Mouse (Mus musculus) layer of hippocampus, postnatal 25 days (tissue): ENCODE results near the gene Syngr2. TPM values are rescaled to one million over a fixed set of nuclear protein-coding genes. Genes with fewer than 3 reads are reported as not detected.
"Not testable (repeated sequence)": the region's sequence is repeated elsewhere in the genome, so short reads cannot be mapped to it uniquely, and the experiment has no call there.

ENCODE experiments used
- DNase-seq, 2 experiments: peaks; one replicate each; pipeline ENCODE4 v3.0.0; 2022; ENCODE audit warnings: mixed read lengths in 2 of 2, low spot score in 1 of 2; ENCODE audit errors: extremely low spot score in 1 of 2
- total RNA-seq, 2 experiments: library from RNA; stranded (reverse); gene quantifications; 2 replicates each; pipeline ENCODE4 v1.2.3; 2021

Gene Syngr2
- total RNA-seq, 2 experiments from 2014 or later = 10.8 to 11.1 TPM

DNA sequence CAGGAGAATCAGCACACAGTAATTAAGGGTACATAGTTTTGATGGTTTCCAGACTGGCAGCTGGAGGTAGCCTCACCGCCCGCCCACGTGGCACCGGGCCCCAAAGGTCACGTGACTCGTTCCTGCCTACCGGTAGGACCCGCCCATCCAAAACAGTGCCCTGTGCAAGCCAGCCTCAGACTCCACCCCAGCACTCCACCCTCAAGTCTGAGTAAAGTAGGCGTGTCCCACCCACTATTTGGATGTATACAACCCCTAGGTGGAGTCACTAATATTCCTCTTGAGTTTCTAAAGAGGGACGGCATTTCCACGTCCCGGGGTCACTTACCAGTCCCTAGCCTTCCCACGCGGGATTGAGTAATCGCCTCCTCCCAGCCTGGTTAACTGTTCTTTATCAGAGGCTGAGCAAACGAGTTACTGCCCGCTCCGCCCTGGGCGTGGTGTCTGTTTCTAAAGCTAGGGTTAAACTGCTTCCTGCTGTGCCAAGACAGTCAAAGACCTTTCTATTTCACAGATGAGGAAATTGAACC is 28.8 kb upstream of the Syngr2 start:
- DNase-seq = no peak

DNA sequence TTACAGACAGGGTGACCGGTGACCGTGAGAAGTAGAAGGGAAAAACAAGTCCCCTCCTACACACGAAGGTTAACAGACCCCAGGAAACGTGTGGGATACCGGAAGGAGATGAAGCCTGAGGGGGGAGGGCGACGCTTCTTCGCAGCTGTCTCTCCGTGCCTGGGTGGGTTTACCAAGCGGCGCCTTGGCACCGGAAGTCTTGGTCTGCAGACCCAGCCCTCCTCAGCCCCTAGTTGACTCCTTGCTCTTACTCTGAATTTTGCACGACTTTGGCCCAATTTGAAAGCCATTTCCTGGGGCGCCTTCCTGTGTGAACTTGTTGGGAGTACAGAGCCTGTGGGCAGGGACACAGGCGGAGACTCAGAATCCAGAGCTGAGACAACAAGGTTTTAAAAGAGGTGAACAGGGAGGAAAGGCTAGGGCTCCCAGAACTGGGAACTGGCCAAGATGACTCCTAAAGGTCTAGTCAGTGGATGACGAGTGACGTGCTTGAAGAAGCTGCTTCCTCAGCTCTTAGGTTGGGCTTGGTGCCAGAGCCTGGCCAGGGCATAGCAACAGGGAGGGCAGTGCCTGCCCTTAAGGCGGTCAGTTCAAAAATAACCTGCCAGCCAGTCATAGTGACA is 28.2 kb upstream of the Syngr2 start:
- no peak for DNase-seq

DNA sequence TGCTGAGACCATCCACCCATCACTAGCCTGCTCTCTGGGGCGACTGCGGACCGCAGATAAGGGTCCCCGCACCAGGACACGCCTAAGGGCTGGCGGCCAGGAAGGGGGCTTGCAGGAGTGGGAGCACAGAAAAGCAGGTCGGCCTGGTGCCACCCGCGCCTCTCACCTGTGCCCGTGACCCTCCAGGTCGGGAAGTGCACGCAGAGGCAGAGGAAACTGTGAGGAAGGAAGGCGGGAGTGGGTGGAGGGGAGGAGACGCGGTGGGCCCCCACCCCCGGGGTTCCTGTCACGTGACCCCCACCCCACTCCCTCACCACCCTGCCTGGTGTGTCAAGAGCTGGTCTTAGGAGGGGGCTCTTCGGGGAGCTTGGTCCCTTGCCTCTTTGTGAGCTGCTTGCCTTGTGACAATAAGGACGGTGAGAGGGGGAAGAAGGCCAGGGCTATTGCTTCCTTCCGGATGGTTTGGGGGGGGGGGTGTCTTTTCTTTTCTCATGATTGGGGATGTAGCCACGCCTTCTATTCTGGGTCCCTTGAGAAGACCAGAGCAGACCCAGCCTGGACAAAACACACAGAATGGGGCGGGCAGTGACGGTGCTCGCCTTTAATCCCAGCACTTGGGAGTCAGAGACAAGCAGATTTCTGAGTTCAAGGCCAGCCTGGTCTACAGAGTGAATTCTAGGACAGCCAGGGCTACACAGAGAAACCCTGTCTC is 27.3 kb upstream of the Syngr2 start, which contains the start of the genes Tmc8 and Tmc6:
Gene Tmc8 (plus strand): TSS at position 84 of the 712 bp plus-strand sequence.
Gene Tmc6 (minus strand): TSS at position 206 of the 712 bp plus-strand sequence.
- no peak for DNase-seq

DNA sequence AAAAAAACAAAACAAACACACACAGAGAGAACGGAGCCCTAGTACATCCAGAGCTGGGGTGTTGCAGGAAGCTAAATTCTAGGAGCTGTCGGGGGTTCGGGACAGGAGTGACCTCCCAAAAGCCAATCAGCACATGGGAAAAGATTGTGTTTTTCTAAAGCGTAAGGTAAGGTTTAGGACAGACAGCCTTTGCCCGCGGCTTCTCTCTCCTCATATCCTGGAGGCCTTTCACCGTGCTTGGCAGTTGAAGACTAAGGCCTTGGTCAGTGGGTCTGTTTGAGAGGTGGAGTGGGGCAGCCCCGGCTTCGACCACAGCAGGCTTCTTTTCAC is 26.8 kb upstream of the Syngr2 start:
- no peak for DNase-seq

DNA sequence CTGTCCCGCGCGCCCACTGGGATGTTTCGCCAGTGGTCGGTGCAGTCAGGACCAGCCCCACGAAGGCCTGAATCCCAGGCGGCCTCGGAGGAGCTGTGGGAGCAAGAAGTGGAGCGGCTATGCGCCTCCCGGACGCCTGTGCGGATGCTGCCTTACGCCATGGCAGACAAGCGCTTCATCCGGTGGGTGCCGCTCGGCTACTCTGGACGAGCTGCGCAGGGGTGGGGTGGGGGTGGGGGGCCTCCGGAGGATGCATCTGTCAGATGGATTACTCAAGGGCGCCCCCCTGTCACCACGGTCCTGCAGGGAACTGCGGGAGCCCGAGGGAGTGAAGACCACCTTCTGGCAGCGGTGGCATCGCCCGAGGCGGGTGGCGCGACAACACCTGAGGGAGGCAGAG is 26.4 kb upstream of the Syngr2 start:
- peak; percentile 34 to 65 for DNase-seq

DNA sequence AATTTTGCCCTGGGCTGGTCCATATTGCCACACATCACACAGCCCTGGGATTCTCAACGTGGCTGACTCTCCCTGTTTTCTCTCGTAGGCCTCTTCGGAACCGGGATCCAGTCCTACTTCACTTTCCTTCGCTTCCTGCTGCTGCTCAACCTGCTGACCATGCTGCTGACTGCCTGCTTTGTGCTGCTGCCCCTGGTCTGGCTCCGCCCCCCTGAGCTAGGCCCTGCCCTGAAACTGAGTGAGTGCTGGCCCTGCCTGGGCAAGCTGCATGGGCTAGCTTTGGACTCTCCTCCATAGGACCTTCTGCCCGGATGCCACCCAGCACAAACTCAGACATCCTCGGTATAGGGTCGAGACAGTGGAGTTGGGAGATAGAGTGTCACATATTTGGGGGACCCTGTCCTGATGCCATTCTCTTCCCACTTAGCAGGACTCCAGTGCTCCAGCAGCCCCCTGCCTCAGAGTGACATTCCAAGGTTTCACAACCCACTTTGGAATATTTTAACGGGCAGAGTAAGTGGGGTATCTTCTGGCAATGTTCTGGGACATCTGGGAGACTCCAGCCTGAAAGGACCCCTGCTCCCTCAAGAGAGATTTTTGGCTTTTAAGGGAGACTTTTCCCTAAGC is 25.7 kb upstream of the Syngr2 start:
- DNase-seq = no peak

DNA sequence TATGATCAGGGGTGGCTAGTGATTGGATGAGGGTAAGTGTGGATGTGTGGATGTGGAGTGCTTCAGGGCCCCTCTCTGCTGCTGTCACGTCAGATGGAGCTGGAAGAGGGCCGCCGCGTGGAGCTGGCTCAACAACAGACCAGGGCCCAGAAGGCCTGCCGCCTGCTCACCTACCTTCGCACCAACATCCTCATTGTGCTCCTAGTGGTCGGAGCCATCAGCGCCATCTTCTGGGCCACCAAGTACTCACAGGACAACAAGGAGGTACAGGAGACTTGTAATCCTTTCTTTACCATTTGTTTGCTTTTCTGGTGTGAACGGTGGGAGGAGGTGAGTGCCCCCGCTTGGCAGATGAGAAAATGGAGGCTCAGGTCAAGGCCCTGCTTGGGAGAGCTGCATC is 23.2 kb upstream of the Syngr2 start:
- DNase-seq = peak in 1 of 2 experiments; percentile 61

DNA sequence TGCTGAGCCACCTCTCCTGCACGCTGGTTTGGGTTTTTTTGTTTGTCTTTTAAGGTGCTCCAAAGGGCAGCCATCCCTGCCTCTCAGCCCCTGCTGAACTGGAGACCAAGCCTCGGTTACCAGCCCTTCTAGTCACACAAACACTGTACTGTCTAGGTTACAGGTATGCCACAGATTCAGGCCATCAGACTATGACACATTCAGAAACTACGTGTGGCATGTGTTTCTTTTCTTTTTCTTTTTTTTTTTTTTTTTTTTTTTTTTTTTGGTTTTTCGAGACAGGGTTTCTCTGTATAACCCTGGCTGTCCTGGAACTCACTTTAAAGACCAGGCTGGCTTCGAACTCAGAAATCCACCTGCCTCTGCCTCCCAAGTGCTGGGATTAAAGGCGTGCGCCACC is 21.0 kb upstream of the Syngr2 start:
- DNase-seq = not testable (repeated sequence)

DNA sequence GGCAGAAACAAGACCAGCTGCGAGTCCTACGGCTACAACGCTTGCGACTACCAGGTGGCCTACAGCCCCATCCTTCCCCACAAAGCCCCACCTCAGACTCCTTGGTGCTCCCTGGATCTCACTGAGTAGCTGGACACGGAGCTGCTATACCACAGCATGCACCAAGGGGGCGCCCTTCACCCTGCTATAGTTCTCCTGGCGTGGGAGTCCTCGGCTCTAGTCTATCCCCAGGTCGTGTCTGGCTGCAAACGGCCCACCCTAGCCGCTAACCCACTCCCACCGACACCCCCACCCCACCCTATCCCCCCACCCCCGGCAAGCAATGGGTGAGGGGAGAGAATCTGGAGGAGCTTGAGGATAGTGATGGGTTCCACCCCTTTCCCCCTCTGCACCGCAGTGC is 19.2 kb upstream of the Syngr2 start:
- peak; percentile 36 to 77 for DNase-seq

DNA sequence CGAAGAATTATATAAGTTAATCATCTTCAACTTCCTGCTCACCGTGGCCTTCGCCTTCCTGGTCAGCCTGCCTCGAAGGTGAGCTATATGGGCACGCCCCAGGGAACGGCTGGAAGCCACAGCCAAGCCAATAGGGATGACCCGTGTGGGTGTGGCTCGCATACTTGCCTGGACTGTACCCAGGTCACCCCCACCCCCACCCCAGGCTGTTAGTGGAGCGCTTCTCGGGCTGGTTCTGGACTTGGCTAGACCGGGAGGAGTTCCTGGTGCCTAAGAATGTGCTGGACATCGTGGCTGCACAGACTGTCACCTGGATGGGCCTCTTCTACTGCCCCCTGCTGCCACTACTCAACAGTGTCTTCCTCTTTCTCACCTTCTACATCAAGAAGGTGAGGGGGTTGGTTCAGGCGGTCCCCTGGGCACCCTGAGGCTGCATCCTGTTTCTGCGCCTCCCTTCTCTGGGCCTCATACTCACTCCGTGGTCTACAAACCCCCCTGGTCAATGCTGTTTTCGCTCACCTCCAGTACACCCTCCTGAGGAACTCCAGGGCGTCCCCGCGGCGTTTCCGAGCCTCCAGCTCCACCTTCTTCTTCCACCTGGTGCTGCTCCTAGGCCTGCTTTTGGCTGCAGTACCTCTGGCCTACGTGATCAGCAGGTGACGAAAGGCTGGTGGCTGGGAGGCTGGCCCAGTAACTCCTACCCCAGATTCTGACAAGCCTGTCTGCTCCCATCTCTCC is 18.6 kb upstream of the Syngr2 start:
- DNase-seq = no peak

DNA sequence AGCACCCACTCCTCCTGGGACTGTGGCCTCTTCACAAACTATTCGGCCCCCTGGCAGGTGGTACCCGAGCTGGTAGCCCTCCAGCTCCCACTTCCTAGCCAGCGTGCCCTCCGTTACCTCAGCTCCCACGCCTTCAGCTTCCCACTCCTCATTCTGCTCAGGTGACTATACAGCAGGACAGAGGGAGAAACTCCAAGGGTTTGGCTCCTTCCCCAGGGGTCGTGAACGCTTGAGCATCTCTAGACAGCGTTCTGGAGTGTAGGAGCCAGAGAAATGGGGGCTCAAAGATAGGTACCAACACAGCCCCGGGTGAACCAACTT is 18.1 kb upstream of the Syngr2 start:
- DNase-seq = no peak

DNA sequence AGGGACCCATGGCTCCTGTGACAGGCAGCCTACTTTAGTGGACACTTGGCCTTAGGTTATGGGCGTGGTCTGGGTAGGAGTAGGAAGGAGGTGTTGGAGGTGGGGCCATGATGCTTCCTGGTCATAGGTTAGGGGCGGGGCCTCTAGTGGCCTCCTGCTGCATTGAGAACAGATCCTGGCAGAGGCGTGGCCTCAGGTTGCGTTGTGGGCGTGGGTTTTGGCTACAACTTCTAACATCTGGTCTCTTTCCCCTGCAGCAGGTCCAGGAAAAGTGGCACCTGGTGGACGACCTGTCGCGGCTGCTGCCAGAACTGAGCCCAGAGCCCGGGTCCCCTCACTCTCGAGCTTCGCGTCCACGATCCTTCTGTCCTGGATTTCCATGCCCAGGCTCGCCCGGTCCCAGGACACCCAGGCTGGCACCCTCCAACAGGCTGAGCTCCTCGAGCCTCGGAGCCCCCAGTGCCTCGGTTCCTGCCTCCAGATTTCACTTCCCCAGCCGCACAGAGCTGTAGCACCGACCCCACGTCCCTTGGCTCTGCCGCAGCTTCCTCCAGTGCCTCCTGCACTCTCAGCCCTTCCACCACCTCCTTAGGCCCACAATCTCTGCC is 17.1 kb upstream of the Syngr2 start:
- no peak for DNase-seq

DNA sequence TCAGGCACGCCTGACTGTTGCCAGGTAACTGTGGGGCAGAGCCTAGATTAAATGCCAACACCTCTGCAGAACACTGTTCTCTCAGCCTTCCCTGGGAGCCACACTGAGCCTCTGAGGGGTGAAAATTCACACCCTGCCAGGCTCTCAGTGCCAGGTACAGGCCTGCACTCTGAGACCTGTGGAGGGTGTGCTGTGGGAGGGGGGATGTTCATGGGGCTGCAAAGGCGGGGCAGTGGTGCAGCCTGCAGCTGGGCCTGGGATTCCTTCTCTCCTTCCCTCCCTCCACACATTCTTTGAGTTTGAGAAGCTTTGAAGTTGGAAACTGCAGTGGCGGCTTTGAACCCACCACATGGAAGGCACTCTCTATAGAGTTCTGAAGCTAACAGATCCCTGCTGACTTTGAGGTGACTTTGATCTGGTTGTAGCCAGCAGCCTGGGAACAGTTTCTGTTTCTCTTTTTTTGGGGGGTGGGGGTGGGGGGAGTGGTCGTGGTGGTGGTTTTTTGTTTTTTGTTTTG is 15.4 kb upstream of the Syngr2 start:
- DNase-seq = no peak

DNA sequence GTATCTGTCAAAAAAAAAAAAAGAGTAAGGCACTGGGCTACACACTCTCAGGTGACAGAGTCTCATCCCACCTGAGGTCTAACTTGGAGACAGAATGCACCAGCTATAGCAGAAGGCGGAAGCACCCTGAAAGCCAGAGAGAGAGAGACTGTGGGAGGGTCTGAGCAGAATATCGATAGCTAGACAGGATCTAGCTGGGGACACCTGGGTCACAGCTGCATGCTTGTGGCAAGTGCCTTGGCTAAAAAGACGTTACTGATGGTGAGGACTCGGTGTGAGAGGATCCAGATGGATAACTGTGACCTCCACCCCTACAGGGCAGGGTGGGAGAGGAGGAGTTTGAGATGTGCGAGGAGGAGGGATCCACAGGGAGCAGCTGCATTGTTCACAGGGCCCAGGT is 12.5 kb upstream of the Syngr2 start:
- DNase-seq = no peak

DNA sequence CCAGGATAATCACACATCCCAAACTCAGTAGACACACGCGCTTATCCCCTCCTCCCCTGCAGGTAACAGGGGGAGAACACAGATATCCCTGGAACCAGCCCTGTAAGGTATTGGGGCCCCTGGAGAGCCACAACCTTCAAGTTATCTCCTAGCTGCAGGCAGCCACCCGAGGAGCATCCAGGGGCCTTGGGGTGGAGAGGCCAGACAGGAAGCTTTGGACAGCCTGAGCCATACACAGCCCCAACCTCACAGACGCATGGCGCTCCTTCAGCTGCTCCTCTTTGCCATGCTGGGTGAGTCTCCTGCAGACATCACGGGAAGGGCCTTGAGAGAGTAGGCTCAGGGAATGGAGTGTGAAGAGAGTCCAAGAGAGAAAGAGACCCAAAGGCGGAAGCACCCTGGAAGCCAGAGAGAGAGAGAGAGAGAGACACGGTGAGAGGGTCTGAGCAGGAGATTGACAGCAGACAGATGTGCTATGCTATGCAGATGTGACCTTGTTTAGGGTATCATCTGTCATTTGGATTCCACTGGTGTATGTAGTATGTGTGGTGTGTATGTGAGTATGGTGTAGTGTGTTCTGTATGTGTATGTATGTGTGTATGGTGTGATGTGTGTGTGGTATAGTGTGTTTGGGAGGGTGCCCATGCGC is 11.8 kb upstream of the Syngr2 start, which contains the start of gene 6030468B19Rik:
Gene 6030468B19Rik (plus strand): TSS at position 150 of the 649 bp plus-strand sequence.
- no peak for DNase-seq

DNA sequence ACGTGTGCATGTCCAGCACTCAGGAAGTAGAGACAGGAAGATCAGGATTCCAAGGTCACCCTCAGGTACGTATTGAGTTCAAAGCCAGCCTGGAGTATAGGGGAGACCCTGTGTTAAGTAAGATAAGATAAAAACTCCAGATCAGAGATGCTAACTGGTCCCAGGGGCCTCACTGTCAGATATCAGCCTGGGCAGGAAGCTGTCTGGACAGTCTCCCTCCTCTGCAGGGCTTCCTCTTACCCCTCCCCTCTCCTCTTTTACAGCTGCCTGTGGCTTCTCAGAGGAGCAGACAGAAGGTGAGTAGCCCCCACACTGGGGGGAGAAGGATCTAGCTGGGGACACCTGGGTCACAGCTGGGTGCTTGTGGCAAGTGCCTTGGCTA is 11.3 kb upstream of the Syngr2 start:
- no peak for DNase-seq

DNA sequence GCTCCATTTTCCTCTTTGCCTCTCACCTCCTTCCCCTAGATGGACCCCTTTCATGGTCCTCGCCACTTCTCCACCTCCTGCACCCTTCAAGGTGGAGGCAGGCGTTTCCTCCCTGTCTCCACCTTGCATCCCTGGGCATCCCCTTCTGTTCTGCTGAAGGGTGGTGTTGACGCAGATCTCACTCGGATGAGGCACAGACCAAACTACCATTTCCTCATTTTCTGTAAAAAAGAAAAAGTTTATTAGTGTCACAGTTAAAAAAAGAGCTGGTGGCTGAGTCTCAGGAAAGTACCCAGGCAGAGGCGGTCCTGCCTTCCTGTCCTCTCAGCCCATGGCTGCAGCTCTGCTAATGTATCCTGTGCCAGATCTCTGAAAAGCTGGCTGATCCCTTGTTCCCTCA is 10.3 kb upstream of the Syngr2 start:
- DNase-seq = no peak

DNA sequence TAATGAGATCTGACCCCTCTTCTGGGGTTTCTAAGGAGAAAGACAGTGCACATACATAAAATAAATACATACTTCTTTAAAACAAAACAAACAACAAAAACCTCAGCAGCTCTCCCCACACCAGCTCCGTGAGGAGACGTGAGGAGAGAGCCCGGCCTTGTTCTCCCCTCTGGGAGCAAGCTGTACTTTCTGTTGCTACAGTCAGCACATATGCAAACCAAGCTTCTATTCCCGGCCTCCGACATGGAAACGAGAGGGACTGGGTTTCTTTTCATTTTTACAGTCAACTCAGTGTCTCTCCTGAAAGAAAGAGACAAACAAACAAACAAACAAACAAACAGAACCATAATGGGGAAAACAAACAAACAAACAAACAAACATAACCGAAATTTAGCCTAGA is 9.4 kb upstream of the Syngr2 start:
- DNase-seq = no peak

DNA sequence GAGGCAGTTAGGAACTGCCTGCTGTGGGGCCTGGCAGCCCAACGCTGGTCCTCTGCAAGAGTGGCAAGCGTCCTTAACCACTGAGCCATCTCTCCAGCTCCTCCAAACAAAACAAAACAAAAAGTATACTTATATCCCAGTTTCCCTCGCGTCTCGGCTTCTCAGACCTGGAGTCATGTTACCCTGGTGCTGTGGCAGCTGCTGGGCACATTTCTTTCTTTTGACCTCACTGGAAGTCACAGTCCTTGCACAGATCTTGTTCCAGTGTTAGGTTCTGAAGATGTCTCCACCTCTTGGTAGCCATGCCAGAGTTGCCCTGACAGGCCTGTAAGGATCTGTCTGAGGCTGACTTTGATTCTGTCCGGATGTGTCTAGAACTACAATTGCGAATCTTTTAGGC is 7.8 kb upstream of the Syngr2 start:
- no peak for DNase-seq

DNA sequence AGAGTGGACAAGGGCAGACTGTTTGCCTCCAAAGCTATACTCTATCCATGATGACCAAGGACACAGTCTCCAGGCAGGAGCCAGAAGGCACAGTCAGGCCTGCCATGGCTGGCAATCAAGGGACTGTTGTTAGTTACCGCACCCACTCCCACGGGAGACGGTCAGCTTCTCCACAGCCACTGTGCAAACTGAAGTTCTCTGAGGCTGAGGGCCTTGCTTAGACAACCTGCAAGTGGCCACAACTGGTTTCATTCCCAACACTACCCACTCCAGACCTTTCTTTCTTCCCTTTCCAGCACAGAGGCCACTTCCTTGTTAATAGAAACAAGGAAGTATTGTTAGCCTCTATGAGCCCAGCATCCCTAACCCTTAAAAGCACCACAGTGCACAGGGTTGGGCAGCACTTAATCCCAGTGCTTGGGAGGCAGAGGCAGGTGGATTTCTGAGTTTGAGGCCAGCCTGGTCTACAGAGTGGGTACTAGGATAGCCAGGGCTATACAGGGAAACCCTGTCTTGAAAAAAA is 6.2 kb upstream of the Syngr2 start:
- DNase-seq = no peak
